Mouse (Mus musculus) CH12.LX (cell line): ENCODE data around the gene Rtn4rl1. TPM values are rescaled to one million over a fixed set of nuclear protein-coding genes. Genes with fewer than 3 reads are reported as not detected.

Source experiments
- DNase-seq: peaks from one replicate; pipeline ENCODE4 v3.0.0-alpha.2; 2013; ENCODE audit errors: extremely low read depth
- H3K27ac ChIP-seq: 2 replicates; pipeline ENCODE4 v1.5.1; 2012; ENCODE audit warnings: low read depth, mild to moderate bottlenecking, control low read depth, moderate library complexity; ENCODE audit not compliant: insufficient read depth
- H3K27me3 ChIP-seq: replicated peaks from 2 replicates; pipeline ENCODE3; 2012; ENCODE audit warnings: inconsistent platforms
- H3K36me3 ChIP-seq, 2 experiments: replicated peaks in 1 of 2; 2 replicates each; pipeline versions ENCODE3 to v1.6.1; 2012; ENCODE audit warnings: inconsistent platforms in 1 of 2, low read length in 1 of 2, mild to moderate bottlenecking in 1 of 2, mixed read lengths in 1 of 2, moderate library complexity in 1 of 2; ENCODE audit not compliant: control insufficient read depth in 1 of 2, insufficient read depth in 1 of 2
- H3K4me1 ChIP-seq, 2 experiments: 2 replicates each; pipeline ENCODE4 v1.6.1; 2012; ENCODE audit warnings: inconsistent platforms in 1 of 2, moderate library complexity in 1 of 2; ENCODE audit not compliant: insufficient read depth in 2 of 2, control insufficient read depth in 1 of 2
- H3K4me2 ChIP-seq: 2 replicates; pipeline ENCODE4 v1.6.1; 2012; ENCODE audit warnings: low read depth, mild to moderate bottlenecking, control low read depth; ENCODE audit not compliant: poor library complexity, insufficient read depth, severe bottlenecking
- H3K4me3 ChIP-seq, 3 experiments: fragments of 150-350 bp in 1 of 3; sonication (generic) in 1 of 3; replicated peaks in 1 of 3; 2 replicates each; pipeline versions ENCODE3 to v1.5.1; 2011 to 2012; ENCODE audit warnings: low read depth in 2 of 3, low read length in 2 of 3, mild to moderate bottlenecking in 2 of 3, moderate library complexity in 2 of 3, control low read depth in 1 of 3, improper control_type of control experiment in 1 of 3, inconsistent platforms in 1 of 3, mixed read lengths in 1 of 3; ENCODE audit not compliant: poor library complexity in 1 of 3
- H3K79me2 ChIP-seq: replicated peaks from 2 replicates; pipeline ENCODE4 v1.6.1; 2012; ENCODE audit warnings: mild to moderate bottlenecking, moderate library complexity; ENCODE audit not compliant: control insufficient read depth, poor library complexity, insufficient read depth, severe bottlenecking; ENCODE audit errors: extremely low read depth
- H3K9ac ChIP-seq: 2 replicates; pipeline ENCODE4 v1.6.1; 2012; ENCODE audit warnings: low read depth, mild to moderate bottlenecking, control low read depth, moderate library complexity; ENCODE audit not compliant: insufficient read depth
- H3K9me3 ChIP-seq: replicated peaks from 2 replicates; pipeline ENCODE3; 2012; ENCODE audit warnings: low read length, inconsistent platforms, mixed read lengths
- BHLHE40 ChIP-seq: IDR thresholded peaks from 2 replicates; pipeline ENCODE4 v1.6.1; 2011; ENCODE audit warnings: mild to moderate bottlenecking, low read depth, low read length, improper control_type of control experiment
- CHD1 ChIP-seq: IDR thresholded peaks from 2 replicates; pipeline ENCODE4 v1.6.1; 2012; ENCODE audit warnings: low read depth, low read length, improper control_type of control experiment, inconsistent platforms
- E2F4 ChIP-seq: IDR thresholded peaks from 2 replicates; pipeline ENCODE4 v1.6.1; 2011; ENCODE audit warnings: low read depth, low read length, improper control_type of control experiment; ENCODE audit not compliant: insufficient replicate concordance
- EP300 ChIP-seq: IDR thresholded peaks from 2 replicates; pipeline ENCODE4 v1.6.1; 2011; ENCODE audit warnings: low read length, improper control_type of control experiment
- HCFC1 ChIP-seq: IDR thresholded peaks from 2 replicates; pipeline ENCODE4 v1.6.1; 2012; ENCODE audit warnings: low read depth, mild to moderate bottlenecking, inconsistent platforms, low read length, improper control_type of control experiment
- IRF4 ChIP-seq: IDR thresholded peaks from 2 replicates; pipeline ENCODE4 v1.6.1; 2014; ENCODE audit warnings: low read depth, mild to moderate bottlenecking, inconsistent platforms, low read length, improper control_type of control experiment
- JUND ChIP-seq: conservative IDR thresholded peaks from 2 replicates; pipeline ENCODE4 v1.6.1; 2011; ENCODE audit warnings: low read depth, low read length, improper control_type of control experiment
- MAFK ChIP-seq: IDR thresholded peaks from 2 replicates; pipeline ENCODE4 v1.6.1; 2011; ENCODE audit warnings: low read length, improper control_type of control experiment; ENCODE audit not compliant: insufficient replicate concordance
- MAX ChIP-seq: IDR thresholded peaks from 2 replicates; pipeline ENCODE4 v1.6.1; 2011; ENCODE audit warnings: low read length, improper control_type of control experiment
- MAZ ChIP-seq: IDR thresholded peaks from 2 replicates; pipeline ENCODE4 v1.6.1; 2012; ENCODE audit warnings: low read depth, mild to moderate bottlenecking, inconsistent platforms, low read length, improper control_type of control experiment, moderate library complexity
- MXI1 ChIP-seq: IDR thresholded peaks from 2 replicates; pipeline ENCODE4 v1.6.1; 2011; ENCODE audit warnings: mild to moderate bottlenecking, low read depth, low read length, improper control_type of control experiment
- NRF1 ChIP-seq: IDR thresholded peaks from 2 replicates; pipeline ENCODE4 v1.6.1; 2014; ENCODE audit warnings: low read depth, mild to moderate bottlenecking, inconsistent platforms, low read length, improper control_type of control experiment, moderate library complexity
- POLR2A ChIP-seq: IDR thresholded peaks from 2 replicates; pipeline ENCODE4 v1.6.1; 2011; ENCODE audit warnings: low read depth, mild to moderate bottlenecking, improper control_type of control experiment, low read length
- POLR2AphosphoS2 ChIP-seq: IDR thresholded peaks from 2 replicates; pipeline ENCODE4 v1.6.1; 2011; ENCODE audit warnings: low read depth, low read length, improper control_type of control experiment
- SIN3A ChIP-seq: IDR thresholded peaks from 2 replicates; pipeline ENCODE4 v1.6.1; 2012; ENCODE audit warnings: low read length, improper control_type of control experiment, inconsistent platforms
- SMC3 ChIP-seq: IDR thresholded peaks from 2 replicates; pipeline ENCODE4 v1.6.1; 2011; ENCODE audit warnings: low read depth, low read length, improper control_type of control experiment
- UBTF ChIP-seq: IDR thresholded peaks from 2 replicates; pipeline ENCODE4 v1.6.1; 2012; ENCODE audit warnings: low read depth, mild to moderate bottlenecking, inconsistent platforms, low read length, improper control_type of control experiment, moderate library complexity
- ZKSCAN1 ChIP-seq: IDR thresholded peaks from 2 replicates; pipeline ENCODE4 v1.6.1; 2012; ENCODE audit warnings: low read depth, inconsistent platforms, low read length, improper control_type of control experiment, borderline replicate concordance
- ZMIZ1 ChIP-seq: IDR thresholded peaks from 2 replicates; pipeline ENCODE4 v1.6.1; 2012; ENCODE audit warnings: low read depth, mild to moderate bottlenecking, inconsistent platforms, low read length, improper control_type of control experiment
- ZNF384 ChIP-seq: IDR thresholded peaks from 2 replicates; pipeline ENCODE4 v1.6.1; 2012; ENCODE audit warnings: low read depth, low read length, improper control_type of control experiment, inconsistent platforms
- dilution Hi-C: fragments of 300-500 bp; cut with MboI; formaldehyde crosslinking; loops from 2 replicates; pipeline ENCODE4 v1.14.3; 2020; ENCODE audit warnings: low sequenced_read_pairs; ENCODE audit not compliant: extremely low pct_unique_long_range_greater_than_20kb, extremely low pct_ligation_motif_present
- in situ Hi-C: fragments of 300-500 bp; cut with MboI; formaldehyde crosslinking; loops from 3 replicates; pipeline ENCODE4 v1.14.3; 2019; ENCODE audit warnings: low sequenced_read_pairs, low pct_ligation_motif_present, low pct_unique_long_range_greater_than_20kb, mixed read lengths
- polyA plus RNA-seq: library from polyadenylated mRNA; unstranded; fragments of >175 nt; gene quantifications from 2 replicates; pipeline ENCODE4 v1.2.1, GENCODE M21; 2012; ENCODE audit warnings: low read depth; ENCODE audit not compliant: insufficient read length
- total RNA-seq, 2 experiments: library from RNA; depleted of rRNA; stranded (reverse); fragments of 300-350 nt in 1 of 2; fragments of >200 nt in 1 of 2; gene quantifications; 2 replicates each; pipeline ENCODE4 v1.2.3; 2012 to 2014

The Rtn4rl1 gene
- total and polyA plus RNA-seq, 3 experiments: 0.04 to 0.09 TPM; not detected in 1

DNA sequence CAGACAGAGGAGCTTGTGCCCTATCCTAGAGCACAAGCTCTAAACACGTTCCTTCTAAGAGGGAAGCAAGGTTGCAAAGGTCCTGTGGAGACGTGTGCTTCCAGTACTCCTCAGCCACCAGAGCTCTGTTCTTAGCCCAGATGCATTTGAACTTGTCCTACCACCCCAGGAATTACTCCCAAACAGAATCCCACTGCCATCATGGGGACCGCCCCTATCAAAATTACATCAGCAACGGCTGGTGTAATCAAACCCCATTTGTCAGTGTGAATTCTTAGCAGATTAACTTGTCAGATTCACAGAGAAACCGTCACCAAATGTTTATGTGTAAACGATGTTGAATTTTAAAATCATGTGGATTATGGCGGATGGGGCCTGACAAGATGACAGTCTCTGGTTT lies 32.6 kb upstream of the Rtn4rl1 start:
- H3K79me2 ChIP-seq: no peaks in the 10 kb centered on the region
- no peak overlapping the region for H3K4me2 ChIP-seq
- H3K4me1 ChIP-seq: peaks cover 3 to 48% of the 10 kb centered on the region in 2 experiments; a peak in 3 of 4 replicates
- no peak overlapping the region for H3K27ac ChIP-seq
- in situ Hi-C loops (loop anchor here (25.0 kb wide), 1 partner anchor 524 kb away; the partner anchor contains the start of gene Cluh), dilution Hi-C loops (no loop called here)
- no peak for DNase-seq
- no peak overlapping the region for H3K9ac ChIP-seq
- no peak for TF ChIP-seq MXI1
- TF ChIP-seq E2F4: no peak
- TF ChIP-seq UBTF: no peak
- TF ChIP-seq BHLHE40: no peak
- no peak for TF ChIP-seq POLR2A
- no peak for TF ChIP-seq CHD1
- TF ChIP-seq JUND: no peak
- TF ChIP-seq POLR2AphosphoS2: no peak
- TF ChIP-seq HCFC1: no peak
- no peak for TF ChIP-seq EP300
- TF ChIP-seq ZNF384: no peak
- TF ChIP-seq MAZ: no peak
- no peak for TF ChIP-seq IRF4
- no peak for TF ChIP-seq MAFK
- TF ChIP-seq SMC3: no peak
- TF ChIP-seq MAX: no peak
- no peaks in the 10 kb centered on the region for H3K27me3 ChIP-seq
- peaks cover 9% of the 10 kb centered on the region for H3K9me3 ChIP-seq
- peaks cover 44 to 97% of the 10 kb centered on the region in 2 experiments for H3K36me3 ChIP-seq
- H3K4me3 ChIP-seq: no peak overlapping the region

DNA sequence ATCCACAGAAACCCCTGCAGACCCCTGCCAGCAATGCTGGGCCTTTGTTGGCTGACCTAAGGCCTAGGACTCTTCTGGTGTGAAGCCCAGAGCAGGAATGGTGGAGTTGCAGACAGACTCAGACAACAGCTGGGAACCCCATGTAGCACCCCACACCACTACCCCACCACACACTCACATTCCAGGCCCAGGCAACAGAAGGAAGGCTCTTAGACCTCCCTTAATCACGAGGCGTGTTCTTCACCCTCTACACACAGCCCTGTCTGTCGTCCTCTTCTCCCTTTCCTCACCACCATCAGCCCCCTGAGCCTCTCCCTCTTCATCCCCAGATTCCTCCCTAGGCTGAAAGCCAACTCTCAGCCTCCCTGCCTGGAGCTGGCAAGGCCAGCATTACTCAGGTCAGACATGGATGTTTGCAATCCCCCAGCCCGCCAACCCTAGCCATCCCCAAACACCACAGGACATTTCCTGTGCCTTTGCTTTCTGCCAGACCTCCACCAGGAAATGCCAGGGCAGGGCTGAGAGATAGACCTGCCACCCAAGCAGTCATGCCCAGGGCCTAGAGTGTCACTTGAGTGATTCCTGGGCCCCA lies 32.1 kb upstream of the Rtn4rl1 start:
- H3K9me3 ChIP-seq: peaks cover 15% of the 10 kb centered on the region
- H3K36me3 ChIP-seq: peaks cover 46 to 97% of the 10 kb centered on the region in 2 experiments
- in situ Hi-C loops: loop anchor here (25.0 kb wide), 1 partner anchor 524 kb away; the partner anchor contains the start of gene Cluh
- no peak overlapping the region for H3K9ac ChIP-seq
- no peak overlapping the region for H3K27ac ChIP-seq
- no peak overlapping the region for H3K4me3 ChIP-seq
- no peak for DNase-seq
- TF ChIP-seq NRF1 (no peak), SIN3A (no peak), ZKSCAN1 (no peak), ZMIZ1 (no peak)
- dilution Hi-C loops: no loop called here
- peaks cover 3 to 44% of the 10 kb centered on the region in 2 experiments; a peak in 3 of 4 replicates for H3K4me1 ChIP-seq
- H3K79me2 ChIP-seq: no peaks in the 10 kb centered on the region
- H3K4me2 ChIP-seq: no peak overlapping the region
- H3K27me3 ChIP-seq: no peaks in the 10 kb centered on the region
